Mouse (Mus musculus): ENCODE measurements around the gene Slc30a2.
"Not testable (repeated sequence)": the region's sequence is repeated elsewhere in the genome, so short reads cannot be mapped to it uniquely, and the experiment has no call there.

Gene Slc30a2

GRCm38 (mm10) chr4:134361215-134361614, 18.2 kb downstream of the Slc30a2 start:
- no peak for DNase-seq

DNA sequence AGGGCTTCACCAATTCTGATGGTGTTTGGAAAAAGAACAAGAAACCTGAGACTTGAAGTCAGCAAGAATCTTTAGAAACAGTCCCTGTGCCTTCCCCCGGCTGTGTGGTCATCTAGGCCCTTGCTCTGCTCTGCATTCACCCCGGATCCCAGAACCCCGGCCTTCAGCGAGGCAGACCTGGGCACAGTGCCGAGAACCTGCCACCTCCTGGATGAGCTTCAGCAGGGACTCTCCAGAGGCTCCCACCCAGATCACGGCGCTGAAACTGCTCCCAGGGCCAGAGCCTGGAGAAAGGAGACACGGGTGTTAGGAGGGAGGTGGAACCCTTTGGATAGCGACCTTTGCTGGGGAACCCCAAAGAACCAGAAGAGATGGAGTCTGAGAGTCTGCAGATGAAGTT, 19.1 kb downstream of the Slc30a2 start:
- DNase-seq: no peak

- DNase-seq: peak; percentile 65
Observed at GRCm38 (mm10) chr4:134362586-134362985, 19.6 kb downstream of the Slc30a2 start.

GRCm38 (mm10) chr4:134365280-134365679, 22.3 kb downstream of the Slc30a2 start:
- DNase-seq: no peak

- peak; percentile 81 for DNase-seq
Observed at GRCm38 (mm10) chr4:134370649-134371221, 27.8 kb downstream of the Slc30a2 start.

GRCm38 (mm10) chr4:134371316-134371855, 28.4 kb downstream of the Slc30a2 start:
- no peak for DNase-seq

DNA sequence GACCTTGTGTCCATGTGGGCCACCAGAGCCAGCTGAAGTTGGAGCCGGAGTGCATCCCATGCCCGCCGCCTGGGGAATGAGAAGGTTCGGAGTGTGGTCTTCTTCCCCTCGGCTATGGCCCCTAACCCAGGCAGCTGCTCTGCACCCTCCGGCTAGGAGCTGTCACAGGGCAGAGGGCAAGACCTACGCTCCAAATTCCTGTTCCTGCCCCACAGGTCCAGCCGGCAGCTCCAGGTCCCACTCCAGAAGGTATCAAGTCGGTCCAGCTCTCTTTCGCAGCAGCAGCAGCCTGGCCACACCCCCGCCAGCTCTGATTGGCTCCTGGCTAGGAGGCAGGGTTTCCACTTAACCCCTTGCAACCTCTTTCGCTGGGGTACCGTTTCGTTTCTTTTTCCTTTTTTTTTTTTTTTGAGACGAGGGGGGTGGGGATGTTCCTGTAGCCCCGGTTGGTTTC, 29.3 kb downstream of the Slc30a2 start:
- DNase-seq: peak; percentile 88

DNA sequence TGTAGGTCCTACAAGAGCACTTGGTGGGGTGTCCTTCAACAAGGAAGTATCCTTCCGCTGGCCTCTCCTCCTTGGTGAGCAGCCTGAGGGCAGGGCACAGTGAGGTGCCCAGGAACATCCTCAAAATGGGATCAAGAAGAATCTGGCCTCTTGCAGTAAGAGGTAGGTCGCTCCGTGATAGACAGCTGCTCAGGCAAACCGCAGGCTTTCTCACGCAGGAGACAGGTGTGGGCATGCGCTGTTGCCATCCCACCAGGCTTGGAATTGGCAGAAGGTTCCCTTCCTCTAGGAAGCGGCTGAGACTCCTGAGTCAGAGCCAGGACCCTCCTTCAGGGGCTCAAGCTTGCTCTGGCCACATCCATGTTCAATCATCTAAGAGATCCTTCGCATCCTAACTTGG, 30.3 kb downstream of the Slc30a2 start:
- DNase-seq: no peak

DNA sequence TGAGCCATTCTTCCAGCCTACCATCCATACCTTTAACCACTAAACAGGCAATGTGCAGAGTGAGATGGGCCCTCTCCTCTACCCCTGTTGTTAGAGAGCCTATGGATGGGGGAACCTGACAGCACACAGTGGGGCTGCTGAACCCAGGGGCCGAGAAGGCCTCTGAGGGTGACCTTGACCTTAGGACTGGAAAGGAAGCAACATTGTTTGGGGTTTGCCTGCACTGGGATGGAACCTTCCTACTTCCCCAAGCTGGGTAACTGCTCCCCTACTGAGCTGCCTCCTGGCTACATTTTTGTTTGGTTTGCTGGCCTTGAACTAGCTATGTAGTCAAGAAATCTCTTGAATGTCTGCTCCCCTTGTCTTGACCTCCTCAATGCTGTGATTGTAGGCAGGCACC, 31.3 kb downstream of the Slc30a2 start:
- DNase-seq: no peak

GRCm38 (mm10) chr4:134378089-134378615, 35.2 kb downstream of the Slc30a2 start:
- DNase-seq: no peak

DNA sequence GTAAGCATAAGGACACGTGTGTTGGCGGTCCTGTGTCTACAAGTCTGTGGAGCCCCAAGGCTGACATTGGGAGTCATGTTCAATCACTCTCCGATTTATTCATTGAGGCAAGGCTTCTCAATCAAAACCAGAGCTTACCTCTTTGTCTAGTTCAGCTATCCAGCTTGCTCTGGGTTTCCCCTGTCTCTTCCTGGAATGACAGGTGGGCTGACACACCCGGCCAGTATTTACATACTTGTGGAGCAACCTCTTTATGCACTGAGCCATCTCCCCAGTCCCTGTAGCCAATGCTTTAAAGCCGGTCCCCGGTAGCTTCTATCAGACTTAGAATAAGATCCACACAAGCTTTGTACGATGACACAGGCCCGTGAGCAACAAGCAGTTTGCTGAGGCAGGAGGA, 36.5 kb downstream of the Slc30a2 start:
- DNase-seq: no peak

DNA sequence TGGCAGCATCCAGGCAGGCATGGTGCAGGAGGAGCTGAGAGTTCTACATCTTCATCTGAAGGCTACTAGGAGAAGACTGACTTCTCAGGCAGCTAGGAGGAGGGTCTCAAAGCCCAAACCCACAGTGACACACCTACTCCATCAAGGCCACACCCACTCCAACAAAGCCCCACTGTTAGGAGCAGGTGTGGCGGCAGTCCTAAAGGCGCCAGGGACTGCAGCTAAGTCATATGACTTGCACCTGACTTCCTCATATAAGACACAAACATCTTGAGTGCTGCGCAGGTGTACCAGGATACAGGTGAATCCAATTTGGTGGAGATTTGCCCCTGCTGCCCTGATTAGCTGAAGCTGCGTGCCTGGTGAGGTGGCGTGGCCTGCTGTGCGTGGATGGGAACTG, 40.8 kb downstream of the Slc30a2 start, which contains the start of gene Extl1:
Gene Extl1, minus strand, starts transcription at position 101 of the 400 bp plus-strand sequence.
- DNase-seq: not testable (repeated sequence)

- DNase-seq: no peak
Observed at GRCm38 (mm10) chr4:134387268-134387667, 44.3 kb downstream of the Slc30a2 start.

GRCm38 (mm10) chr4:134388397-134388796, 45.4 kb downstream of the Slc30a2 start:
- no peak for DNase-seq

DNA sequence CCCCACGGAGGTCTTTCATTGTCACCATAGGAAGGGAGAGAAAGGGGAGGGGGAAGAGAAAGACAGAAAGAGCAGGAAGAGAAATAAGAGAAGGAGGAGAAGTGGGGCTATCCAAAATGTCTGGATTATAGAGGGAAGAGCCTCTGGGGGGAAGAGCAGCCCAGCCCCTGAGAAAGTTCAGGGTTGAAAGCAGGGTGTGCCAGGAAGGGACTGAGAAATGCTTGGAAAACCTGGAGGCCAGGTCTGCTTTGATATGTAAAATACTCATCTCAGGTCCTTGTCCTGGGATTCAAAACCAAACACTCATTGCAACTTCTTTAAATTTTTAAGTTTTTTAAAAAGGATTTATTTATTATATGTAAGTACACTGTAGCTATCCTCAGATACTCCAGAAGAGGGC, 48.7 kb downstream of the Slc30a2 start:
- no peak for DNase-seq

DNA sequence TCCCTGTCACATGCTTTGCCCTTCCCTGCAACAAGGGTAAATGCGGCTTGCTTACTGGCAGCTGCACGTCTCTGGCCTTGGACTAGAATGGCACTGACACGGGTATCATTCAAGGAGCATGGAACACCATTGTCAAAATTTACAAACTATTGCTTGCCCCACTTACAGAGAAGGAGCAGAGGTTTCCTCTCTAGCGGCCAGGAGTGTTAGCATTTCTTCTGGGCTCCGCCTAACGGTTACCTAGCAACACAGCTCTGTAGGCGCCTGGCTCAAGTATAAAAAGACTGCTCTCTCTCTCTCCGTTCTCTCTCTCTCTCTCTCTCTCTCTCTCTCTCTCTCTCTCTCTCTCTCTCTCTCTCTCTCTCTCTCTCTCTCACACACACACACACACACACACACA, 49.6 kb downstream of the Slc30a2 start:
- DNase-seq: no peak

GRCm38 (mm10) chr4:134393026-134393425, 50.0 kb downstream of the Slc30a2 start:
- DNase-seq: no peak

GRCm38 (mm10) chr4:134395142-134395541, 52.2 kb downstream of the Slc30a2 start:
- no peak for DNase-seq

GRCm38 (mm10) chr4:134395977-134396825, 53.2 kb downstream of the Slc30a2 start, which contains the start of gene Pafah2:
Pafah2 (plus strand) TSS chr4:134396320.
- peak; percentile 99 for DNase-seq

GRCm38 (mm10) chr4:134397121-134397520, 54.1 kb downstream of the Slc30a2 start:
- no peak for DNase-seq

GRCm38 (mm10) chr4:134397732-134398131, 54.8 kb downstream of the Slc30a2 start:
- DNase-seq: no peak

DNA sequence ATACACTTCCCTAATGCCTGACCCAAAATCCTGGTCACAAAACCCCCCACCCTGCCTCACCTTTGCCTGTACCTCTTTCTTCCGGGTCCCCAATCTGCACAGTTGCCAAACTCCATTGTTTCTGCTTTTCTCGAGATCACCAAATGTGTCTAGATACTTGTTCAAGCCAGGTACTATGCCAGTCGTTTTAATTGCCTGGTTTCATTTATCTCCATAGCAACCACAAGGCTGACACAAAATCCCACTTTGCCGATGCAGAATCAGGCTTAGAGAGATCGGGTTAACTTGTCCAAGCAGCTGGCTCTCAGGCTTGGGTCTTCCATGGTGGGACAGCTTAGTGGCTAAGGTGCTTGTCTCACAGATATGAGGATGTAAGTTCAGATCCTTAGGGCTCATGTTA, 57.2 kb downstream of the Slc30a2 start:
- no peak for DNase-seq

GRCm38 (mm10) chr4:134401181-134401661, 58.2 kb downstream of the Slc30a2 start:
- DNase-seq: peak; percentile 85

Data from layer of hippocampus, adult 9-11 months (tissue).